Mouse (Mus musculus): ENCODE results near the gene Trim8.

Gene Trim8

GRCm38 (mm10) chr19:46480624-46481345 lies 20.7 kb upstream of the Trim8 start:
- peak; percentile 67 for DNase-seq

GRCm38 (mm10) chr19:46481352-46481751 lies 20.1 kb upstream of the Trim8 start:
- no peak for DNase-seq

- DNase-seq, result peak; percentile 54
Observed at GRCm38 (mm10) chr19:46481756-46482155, 19.7 kb upstream of the Trim8 start.

DNA sequence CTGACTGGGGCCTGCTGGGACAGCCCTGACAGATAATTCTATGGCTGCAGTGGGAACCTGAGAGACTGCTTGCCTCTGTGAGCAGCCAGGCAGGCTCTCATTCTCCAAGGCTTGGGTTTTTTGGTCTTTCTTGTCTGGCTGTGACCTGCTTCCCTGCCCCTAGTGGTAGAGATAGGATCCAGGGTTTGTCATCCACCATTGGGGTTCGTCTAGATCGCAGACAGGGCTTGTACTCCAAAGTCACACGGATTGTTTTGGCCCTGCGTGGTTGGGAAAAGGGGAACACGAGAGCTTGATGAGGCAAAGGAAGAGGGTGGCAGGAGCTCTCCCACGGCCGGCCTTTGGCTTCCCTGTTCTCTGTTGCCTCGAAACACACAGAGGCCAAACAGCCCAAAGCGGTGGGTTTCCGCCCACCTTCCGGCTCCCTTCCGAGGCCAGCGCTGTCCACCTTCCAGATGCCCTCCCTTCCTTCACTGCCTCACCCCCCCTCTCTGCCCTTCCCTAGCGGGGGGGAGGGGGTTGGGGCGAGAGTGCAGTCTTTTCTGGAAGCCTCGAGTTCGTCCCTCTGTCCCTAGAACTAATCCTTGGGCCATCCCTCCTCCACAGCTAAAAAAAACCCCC lies 18.5 kb upstream of the Trim8 start:
- no peak for DNase-seq

GRCm38 (mm10) chr19:46483701-46484328 lies 17.7 kb upstream of the Trim8 start:
- peak; percentile 60 for DNase-seq

- DNase-seq, result peak; percentile 90
Observed at GRCm38 (mm10) chr19:46484518-46484917, 17.0 kb upstream of the Trim8 start.

DNA sequence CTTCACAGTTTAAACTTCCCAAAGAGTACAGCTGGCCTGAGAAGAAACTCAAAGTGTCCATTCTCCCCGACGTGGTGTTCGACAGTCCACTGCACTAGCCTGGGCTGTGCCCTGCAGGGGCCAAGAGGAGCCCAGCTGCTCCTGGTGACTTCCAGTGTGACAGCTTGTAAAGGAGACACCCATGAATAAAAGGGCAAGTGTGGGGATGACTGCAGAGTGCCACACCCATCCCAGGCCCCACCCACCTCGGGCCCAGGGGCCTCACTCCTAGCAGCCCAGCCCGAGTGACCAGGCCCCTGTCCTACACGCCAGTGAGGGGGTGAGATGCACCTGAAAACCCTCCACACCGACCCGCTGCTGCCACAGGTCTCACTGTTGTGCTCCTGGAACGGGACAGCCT lies 15.7 kb upstream of the Trim8 start:
- no peak for DNase-seq

DNA sequence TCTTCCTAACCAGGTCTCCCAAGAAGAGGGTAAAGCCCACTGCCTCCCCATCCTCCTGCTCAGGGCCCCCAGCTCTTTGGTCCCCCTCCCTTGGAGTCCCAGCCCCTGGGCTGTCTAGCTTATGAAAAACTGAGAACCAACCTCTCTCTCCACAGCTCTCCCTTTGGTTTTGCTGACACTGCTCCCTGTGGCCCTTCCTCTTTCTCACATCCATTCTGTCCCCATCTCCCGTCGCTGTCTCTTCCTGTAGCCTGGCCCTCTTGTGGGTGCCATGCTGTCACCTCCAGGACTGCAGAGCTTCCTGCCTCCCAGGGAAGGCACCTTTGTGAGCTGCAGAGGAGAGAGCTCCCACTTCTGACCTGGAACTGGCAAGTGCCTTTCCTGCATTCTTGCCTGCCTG lies 14.8 kb upstream of the Trim8 start:
- no peak for DNase-seq

- no peak for DNase-seq
Observed at GRCm38 (mm10) chr19:46489448-46489847, 12.1 kb upstream of the Trim8 start.

- peak; percentile 65 for DNase-seq
Observed at GRCm38 (mm10) chr19:46490634-46491033, 10.9 kb upstream of the Trim8 start.

- DNase-seq, result no peak
Observed at GRCm38 (mm10) chr19:46495136-46495535, 6.4 kb upstream of the Trim8 start.

DNA sequence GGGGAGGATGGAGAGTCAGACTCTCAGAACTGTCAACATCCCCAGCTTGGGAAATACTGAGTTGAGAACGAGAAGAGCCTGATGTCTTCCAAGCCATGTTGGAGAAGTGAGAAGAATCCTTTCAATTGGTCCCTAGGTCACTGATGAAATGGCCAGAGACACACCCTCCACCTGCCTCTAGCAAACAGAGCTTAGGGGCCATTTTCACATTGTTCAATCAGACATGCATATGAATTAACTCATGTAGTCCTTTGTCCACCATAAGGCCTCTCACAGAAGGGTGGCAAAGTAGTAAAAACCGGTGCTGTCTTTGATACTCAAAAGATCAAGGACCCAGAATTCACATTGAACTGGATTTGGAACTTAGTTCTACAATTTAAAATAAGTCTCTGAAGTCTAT lies 4.3 kb upstream of the Trim8 start:
- no peak for DNase-seq

DNA sequence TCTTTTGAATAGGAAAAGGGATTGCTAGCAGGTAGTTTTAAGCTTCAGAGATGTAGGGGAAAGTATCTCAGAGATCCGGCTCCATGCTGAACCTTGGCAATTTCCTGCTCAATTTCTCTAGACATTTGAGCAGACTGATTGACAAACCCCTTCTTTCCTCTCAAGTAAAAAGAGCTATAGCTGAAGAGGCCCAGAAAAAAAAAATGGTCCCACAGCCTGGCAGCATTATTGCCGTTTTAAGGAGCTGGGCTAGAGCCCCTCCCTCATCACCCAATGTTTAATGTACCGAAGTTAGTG lies 2.0 kb upstream of the Trim8 start:
- DNase-seq, result no peak

DNA sequence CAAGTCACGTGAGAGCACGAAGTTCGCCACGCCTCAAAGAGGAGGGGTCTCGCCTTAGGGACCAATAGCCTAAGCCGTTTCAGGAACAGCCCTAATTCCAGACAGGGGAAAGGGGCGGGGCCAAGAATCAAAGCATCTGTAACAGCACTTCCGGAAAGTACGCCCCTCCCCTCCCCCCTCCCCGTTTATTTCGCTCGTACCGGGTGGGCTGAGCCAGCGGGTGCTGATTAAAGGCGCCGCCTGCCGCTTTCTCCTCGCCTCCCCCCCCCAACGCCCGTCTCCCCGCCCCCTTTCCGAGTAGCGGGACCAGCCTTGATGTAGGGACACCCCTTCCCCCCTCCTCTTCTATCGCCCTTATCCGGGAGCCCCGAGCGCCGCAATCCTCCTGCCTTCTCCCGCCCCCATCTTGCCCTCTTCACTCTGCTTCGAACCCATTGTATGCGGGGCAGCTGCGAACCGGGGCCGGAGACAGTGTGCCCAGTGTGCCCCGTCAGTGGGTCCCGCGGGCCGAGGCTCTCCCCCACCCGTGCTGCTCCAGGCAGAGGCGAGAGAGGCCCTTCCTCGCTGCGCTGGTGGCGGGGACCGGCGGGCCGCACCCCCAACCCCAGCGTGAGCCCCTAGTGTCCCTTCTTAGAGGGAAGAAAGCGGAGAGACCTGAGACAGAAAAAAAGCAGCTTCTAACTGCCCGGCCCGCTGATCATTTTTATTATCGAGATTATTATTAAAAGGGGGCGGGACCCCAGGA lies 1.5 kb upstream of the Trim8 start:
- peak; percentile 100 for DNase-seq

- DNase-seq, result no peak
Observed at GRCm38 (mm10) chr19:46500581-46501341, 741 bp upstream of the Trim8 start.

DNA sequence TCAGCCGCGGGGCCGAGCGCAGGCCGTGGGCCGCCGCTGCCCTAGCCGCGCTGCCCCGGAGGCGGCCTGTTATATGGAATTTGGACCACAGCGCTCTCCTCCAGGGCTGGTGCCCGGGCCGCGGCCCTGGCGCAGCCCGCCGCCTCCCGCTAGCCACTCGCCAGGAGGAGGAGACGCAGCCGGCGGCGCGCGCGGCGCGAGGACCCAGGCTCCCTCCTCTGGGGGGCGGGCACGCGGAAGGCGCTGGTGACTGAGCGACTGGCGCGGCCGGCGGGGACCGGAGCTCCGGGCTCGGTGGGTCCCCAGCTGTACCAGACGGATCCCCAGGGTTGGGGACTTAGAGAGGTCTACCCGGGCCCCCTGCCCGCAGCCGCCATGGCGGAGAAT lies 560 bp downstream of the Trim8 start:
- peak; percentile 84 for DNase-seq

DNA sequence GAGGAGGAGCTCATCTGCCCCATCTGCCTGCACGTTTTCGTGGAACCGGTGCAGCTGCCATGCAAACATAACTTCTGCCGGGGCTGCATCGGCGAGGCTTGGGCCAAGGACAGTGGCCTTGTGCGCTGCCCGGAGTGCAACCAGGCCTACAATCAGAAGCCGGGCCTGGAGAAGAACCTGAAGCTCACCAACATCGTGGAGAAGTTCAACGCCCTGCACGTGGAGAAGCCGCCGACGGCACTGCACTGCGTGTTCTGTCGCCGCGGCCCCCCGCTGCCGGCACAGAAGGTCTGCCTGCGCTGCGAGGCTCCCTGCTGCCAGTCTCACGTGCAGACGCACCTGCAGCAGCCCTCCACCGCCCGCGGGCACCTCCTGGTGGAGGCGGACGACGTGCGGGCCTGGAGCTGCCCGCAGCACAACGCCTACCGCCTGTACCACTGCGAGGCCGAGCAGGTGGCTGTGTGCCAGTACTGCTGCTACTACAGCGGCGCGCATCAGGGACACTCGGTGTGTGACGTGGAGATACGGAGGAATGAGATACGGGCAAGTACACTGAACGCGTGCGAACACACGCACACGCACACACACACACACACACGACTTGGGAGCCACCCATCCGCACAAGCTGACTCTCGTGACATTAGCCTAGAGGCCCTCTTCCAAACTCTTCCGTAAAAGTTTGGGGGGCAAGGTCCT lies 1.1 kb downstream of the Trim8 start:
- DNase-seq, result peak; percentile 84

DNA sequence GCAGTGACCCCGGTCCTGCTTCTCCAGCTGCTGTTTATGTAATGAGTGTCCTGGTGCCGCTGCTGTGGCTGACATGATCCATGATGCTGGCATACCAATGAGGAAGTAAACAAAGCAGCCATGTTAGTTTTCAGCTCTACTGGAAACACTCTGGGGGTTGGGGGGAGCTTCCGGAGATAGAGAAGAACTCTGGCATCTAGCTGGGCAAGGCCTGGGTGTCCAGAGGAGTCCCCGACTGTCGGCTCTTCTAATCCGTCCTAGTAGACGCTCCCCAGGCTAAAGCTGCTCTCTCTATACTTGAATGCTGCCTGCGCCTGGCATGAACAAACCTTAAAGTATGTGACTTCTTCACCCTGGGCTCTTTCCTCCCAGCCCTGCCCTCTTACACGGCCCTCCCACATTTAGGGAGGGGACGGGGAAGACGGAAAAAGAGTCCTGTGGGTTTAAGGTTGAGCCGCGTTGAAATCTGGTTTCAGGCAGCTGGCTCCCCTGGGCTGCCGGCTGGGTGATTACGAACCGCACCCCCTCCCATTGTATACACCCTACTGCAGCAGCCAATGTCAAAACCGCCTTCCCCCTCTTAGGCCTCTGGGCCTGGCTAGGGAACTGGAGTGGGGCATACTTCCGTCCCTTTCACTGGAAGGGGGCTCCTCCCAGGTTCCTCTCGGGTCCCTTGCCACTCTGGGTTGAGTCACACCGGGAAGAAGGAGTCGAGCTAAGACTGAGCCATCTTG lies 2.0 kb downstream of the Trim8 start:
- DNase-seq, result peak; percentile 91

- peak; percentile 86 for DNase-seq
Observed at GRCm38 (mm10) chr19:46504085-46504552, 2.6 kb downstream of the Trim8 start.

DNA sequence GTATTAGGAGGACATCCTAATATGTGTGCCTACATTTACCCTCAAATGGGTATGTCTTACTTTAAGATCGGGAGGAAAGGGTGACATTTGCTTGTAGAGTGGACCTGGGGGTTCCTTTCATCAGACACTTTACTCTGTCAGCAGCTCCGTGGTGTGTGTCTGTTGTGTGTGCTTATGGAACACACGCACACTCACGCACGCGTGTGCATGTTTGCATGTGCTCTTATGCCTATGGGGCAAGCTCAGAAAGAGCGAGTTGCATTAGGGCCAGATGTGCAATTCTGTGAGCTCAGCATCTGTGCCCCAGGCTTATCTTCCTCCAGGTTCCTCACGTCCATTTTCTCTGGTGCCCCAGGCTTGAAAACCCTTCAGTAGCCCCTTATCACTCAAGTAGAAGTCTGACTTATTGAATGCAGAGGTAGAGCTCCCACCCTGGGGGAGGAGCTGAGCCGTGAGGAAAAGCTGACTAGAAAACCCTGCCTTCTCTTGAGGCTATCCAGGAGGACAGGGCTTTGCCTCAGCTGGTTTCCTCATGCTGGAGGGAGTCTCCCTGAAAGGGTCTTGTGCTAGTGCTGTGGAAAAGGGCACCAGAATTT lies 3.4 kb downstream of the Trim8 start:
- DNase-seq, result no peak

Data from lung, postnatal 36 days (tissue).